Mouse (Mus musculus) forebrain, embryonic 12.5 days (tissue): ENCODE measurements around the gene Spag4. TPM values are rescaled to one million over a fixed set of nuclear protein-coding genes. Genes with fewer than 3 reads are reported as not detected.

Experiments used
- ATAC-seq: fragments of 200-750 bp; cut with Nextera tagmentation; 2 replicates; pipeline ENCODE4 v1.8.0; 2017; ENCODE audit warnings: moderate TSS enrichment; ENCODE audit not compliant: low FRiP score
- H3K27ac ChIP-seq: fragments of 300-500 bp; sonication (generic); 2 replicates; pipeline ENCODE4 v1.5.1; 2016; ENCODE audit warnings: mild to moderate bottlenecking
- H3K27me3 ChIP-seq: fragments of 300-500 bp; sonication (generic); 2 replicates; pipeline ENCODE4 v1.6.1; 2016; ENCODE audit warnings: mild to moderate bottlenecking
- H3K36me3 ChIP-seq: fragments of 300-500 bp; sonication (generic); replicated peaks from 2 replicates; pipeline ENCODE4 v1.6.1; 2016; ENCODE audit warnings: mild to moderate bottlenecking
- H3K4me1 ChIP-seq: fragments of 300-500 bp; sonication (generic); 2 replicates; pipeline ENCODE4 v1.6.1; 2016
- H3K4me2 ChIP-seq: fragments of 300-500 bp; sonication (generic); 2 replicates; pipeline ENCODE4 v1.6.1; 2016; ENCODE audit warnings: mild to moderate bottlenecking, moderate library complexity
- H3K4me3 ChIP-seq: fragments of 300-500 bp; sonication (generic); replicated peaks from 2 replicates; pipeline ENCODE4 v1.5.1; 2016; ENCODE audit warnings: mild to moderate bottlenecking
- H3K9ac ChIP-seq: fragments of 300-500 bp; sonication (generic); 2 replicates; pipeline ENCODE4 v1.6.1; 2016; ENCODE audit warnings: mild to moderate bottlenecking
- H3K9me3 ChIP-seq: fragments of 300-500 bp; sonication (generic); 2 replicates; pipeline ENCODE4 v1.6.1; 2016
- WGBS: fragments of 180-500 bp; shearing (Covaris S2); methylation state at CpG from one replicate; pipeline ENCODE4 v1.1.7; 2016; 5-methylcytosine and 5-hydroxymethylcytosine counted together
- polyA plus RNA-seq: library from polyadenylated mRNA; unstranded; fragments of >200 nt; fragmentation: Nextera tagmentation; extraction: Ambion mirVana; gene quantifications from 2 replicates; pipeline ENCODE4 v1.2.1, GENCODE M21; 2016

Spag4 gene
- polyA plus RNA-seq, 1 experiment from 2014 or later = 7.7 TPM

DNA sequence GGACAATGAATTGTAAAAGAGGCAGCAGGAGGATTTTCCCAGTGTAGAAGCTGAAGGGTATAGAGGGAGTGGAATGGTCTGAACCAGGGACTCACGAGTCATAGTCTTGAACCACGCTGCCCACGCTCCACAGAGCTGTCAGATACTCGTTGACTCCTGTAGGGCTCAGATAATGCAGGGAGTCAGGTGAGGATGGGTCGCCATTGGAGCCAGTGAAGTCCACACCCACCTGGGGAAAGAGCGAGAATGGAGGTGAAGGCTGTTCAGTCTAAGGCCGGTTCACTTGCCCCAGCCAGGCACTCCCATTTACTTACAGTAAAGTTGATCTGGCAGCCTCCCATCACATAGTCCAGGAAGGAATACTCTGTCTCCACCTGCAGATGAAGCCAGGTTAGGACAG is 12.5 kb downstream of the Spag4 start:
- WGBS = 91% methylated on average over 7 of the region's 7 CpGs
- Histone ChIP-seq H3K9ac (no peak overlapping the region), H3K4me2 (no peak overlapping the region), H3K36me3 (peaks cover 69% of the 10 kb centered on the region), H3K9me3 (no peaks in the 10 kb centered on the region), H3K4me1 (peaks cover 11% of the 10 kb centered on the region; the same call in 1 of the 2 replicates), H3K4me3 (no peak overlapping the region), H3K27me3 (no peaks in the 10 kb centered on the region), H3K27ac (no peak overlapping the region)
- ATAC-seq = no peak

DNA sequence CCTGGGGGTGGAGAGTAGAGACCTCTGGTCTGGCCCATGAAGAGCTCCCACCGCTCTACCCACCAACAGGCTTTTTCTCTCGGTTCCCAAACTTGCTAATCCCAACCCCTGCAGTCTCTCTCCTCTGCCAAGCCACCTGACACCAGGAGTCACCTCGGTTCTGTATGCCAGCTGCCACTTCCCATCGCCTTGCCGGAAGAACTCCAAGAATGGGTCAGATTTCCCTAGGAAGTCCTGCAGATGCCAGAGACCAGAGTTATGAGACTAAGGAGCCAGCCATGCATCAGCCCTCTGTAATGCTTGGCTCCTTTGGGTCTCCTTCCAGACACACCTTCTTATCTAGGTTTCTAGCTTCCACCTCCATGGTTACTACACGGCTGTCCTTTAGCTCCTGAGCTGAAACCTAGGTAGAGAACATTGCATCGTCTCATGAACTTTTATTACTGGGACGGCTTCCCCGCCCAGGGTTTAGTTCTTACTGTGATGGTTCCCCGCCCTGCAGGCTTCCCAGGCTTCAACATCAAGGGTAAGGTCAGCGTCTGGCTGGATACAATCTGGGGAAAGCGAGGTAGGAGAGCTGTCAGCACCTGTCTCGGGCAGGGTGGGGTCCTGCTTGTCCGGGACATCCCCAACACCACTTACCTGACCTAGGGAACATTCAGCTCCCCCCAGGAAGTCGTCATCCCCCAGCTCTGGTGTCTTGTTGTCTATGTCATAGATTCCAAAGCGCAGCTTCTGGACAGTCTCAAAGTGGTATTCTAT is 13.6 kb downstream of the Spag4 start:
- H3K9me3 ChIP-seq = no peaks in the 10 kb centered on the region
- peaks cover 11% of the 10 kb centered on the region; the same call in 1 of the 2 replicates for H3K4me1 ChIP-seq
- no peaks in the 10 kb centered on the region for H3K27me3 ChIP-seq
- WGBS = 93% methylated on average over 16 of the region's 16 CpGs
- H3K4me2 ChIP-seq = no peak overlapping the region
- H3K4me3 ChIP-seq = no peak overlapping the region
- H3K36me3 ChIP-seq = peaks cover 58% of the 10 kb centered on the region
- no peak overlapping the region for H3K27ac ChIP-seq
- ATAC-seq = no peak
- H3K9ac ChIP-seq = no peak overlapping the region

DNA sequence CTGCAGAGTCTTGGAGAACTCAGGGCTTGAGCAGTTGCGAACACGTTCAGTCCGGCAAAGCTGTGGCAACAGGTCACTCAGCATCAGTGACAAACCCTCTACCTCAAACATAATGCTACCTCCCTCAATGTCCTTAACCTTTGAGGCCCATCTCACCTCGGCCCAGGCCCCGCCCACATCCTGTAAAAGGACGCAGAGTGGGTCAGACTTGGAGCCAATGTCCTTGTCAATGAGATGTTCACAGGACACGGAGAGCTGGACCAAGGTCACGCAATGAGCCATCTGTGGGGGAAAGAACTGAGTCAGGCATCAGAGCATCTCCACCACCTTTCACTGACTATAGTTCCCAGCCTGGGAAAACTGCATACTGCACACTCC is 14.2 kb downstream of the Spag4 start:
- Histone ChIP-seq H3K4me1 (peaks cover 11% of the 10 kb centered on the region; the same call in 1 of the 2 replicates), H3K9ac (no peak overlapping the region), H3K27me3 (no peaks in the 10 kb centered on the region), H3K9me3 (no peaks in the 10 kb centered on the region), H3K4me2 (no peak overlapping the region), H3K27ac (no peak overlapping the region), H3K36me3 (peaks cover 52% of the 10 kb centered on the region), H3K4me3 (no peak overlapping the region)
- no peak for ATAC-seq
- WGBS = 94% methylated on average over 8 of the region's 8 CpGs

DNA sequence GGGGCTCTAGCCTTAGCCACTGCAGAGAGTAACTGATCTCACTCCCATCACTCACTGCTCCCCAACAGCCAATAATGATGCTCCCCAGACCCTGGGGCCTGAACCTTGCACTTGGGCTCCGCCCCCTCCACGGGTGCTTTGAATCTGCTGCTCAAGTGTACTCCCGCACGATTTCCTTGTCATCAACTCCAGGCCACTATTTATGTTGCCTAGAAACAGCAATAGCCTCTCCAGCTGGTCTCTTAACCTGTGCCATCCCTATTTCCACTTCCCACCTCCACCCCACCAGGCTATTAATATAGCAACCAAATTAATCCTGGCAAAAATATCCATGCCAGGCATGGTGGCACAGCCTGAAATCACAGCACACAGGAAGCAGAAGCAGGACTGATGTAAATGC is 14.7 kb downstream of the Spag4 start:
- no peak overlapping the region for H3K4me3 ChIP-seq
- peaks cover 11% of the 10 kb centered on the region; the same call in 1 of the 2 replicates for H3K4me1 ChIP-seq
- H3K9ac ChIP-seq = no peak overlapping the region
- no peaks in the 10 kb centered on the region for H3K9me3 ChIP-seq
- H3K27me3 ChIP-seq = no peaks in the 10 kb centered on the region
- peaks cover 47% of the 10 kb centered on the region for H3K36me3 ChIP-seq
- no peak overlapping the region for H3K4me2 ChIP-seq
- no peak for ATAC-seq
- H3K27ac ChIP-seq = peak overlapping the region; percentile 36; the same call in 1 of the 2 replicates
- 59% methylated on average over 4 of the region's 4 CpGs for WGBS

DNA sequence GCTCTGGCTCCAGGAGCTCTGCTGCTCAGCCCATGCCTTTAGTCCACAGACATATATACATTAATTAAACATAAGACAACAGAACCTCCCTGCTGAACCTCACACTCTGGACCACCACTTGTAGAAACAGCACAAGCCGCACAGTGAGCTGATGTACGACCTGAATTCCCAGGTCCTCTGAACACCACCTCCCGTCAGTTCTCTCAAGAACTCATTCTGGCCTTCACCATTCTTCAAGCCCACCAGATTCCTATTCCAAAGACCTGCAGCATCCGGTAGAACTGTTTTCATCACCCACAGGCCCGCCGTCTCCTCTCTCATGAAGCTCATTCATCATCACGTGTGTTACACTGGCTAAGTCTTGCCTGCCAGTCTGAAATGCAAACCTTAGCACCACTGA is 15.4 kb downstream of the Spag4 start:
- H3K36me3 ChIP-seq = peaks cover 40% of the 10 kb centered on the region
- ATAC-seq = no peak
- 89% methylated on average over 7 of the region's 7 CpGs for WGBS

DNA sequence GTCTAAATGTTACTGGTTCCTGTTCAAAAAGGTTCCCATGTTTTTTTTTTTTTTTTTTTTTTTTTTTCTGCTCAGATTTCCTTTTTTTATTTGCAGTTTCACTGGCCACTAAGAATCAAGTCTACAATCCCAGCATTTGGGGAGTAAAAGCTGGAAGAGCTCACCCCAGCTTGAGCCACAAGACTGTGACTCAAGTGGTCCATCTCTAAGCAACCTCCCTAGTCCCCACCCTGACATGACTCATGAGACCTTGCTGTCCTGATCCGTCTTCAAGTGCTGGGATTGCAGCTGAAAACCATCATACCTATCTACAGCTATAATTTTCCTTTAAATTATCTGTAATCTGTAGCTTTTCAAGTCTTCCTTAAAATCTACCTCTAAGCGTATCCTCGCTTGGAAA is 19.6 kb downstream of the Spag4 start:
- H3K4me3 ChIP-seq = no peak overlapping the region
- no peak for ATAC-seq
- peaks cover 13% of the 10 kb centered on the region for H3K4me1 ChIP-seq
- no peak overlapping the region for H3K9ac ChIP-seq
- no peak overlapping the region for H3K4me2 ChIP-seq
- H3K27ac ChIP-seq = no peak overlapping the region
- no peaks in the 10 kb centered on the region for H3K9me3 ChIP-seq
- H3K27me3 ChIP-seq = no peaks in the 10 kb centered on the region
- 88% methylated on average over 3 of the region's 3 CpGs for WGBS
- H3K36me3 ChIP-seq = peaks cover 6% of the 10 kb centered on the region; the same call in 1 of the 2 replicates

More for the DNA sequence above, 15.4 kb downstream of the Spag4 start:
- Histone ChIP-seq H3K4me3 (no peak overlapping the region), H3K4me2 (no peak overlapping the region), H3K27ac (no peak overlapping the region), H3K4me1 (peaks cover 11% of the 10 kb centered on the region; the same call in 1 of the 2 replicates), H3K27me3 (no peaks in the 10 kb centered on the region), H3K9me3 (no peaks in the 10 kb centered on the region), H3K9ac (no peak overlapping the region)

DNA sequence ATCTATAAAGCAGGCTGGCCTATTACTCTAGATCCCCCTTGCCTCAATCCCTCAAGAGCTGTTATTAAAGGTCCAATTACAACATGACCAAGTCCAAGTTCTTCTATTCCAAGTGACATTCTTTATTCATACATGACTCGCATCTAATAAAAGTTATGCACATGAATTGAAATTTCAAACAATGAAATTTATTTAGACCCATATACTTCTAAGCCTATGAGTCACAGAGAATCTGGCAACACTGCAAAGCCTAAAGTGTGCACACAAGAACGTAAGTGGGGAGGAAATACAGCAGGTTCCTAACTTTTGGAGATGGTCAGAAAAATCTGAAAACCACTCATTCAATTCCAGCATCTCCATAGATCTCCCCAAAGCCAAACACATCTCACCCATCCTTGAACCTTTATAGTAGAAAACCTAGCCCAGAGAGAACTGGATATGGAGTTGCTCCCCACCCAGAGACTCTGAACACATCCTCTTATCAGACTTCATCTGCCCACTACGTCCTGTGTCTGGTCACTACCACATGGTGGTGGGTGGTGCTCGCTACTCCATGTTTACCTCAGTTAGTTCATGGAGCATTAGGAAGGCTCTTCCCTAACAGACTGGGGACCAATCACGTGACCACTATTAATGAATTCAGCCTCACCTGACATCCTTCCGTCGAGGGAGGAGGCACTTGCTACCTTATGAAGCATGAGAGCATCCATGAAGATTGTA is 22.6 kb downstream of the Spag4 start:
- peaks cover 32% of the 10 kb centered on the region for H3K4me1 ChIP-seq
- no peaks in the 10 kb centered on the region for H3K27me3 ChIP-seq
- ATAC-seq = no peak
- H3K9ac ChIP-seq = no peak overlapping the region
- no peak overlapping the region for H3K4me2 ChIP-seq
- no peak overlapping the region for H3K27ac ChIP-seq
- peaks cover 11% of the 10 kb centered on the region; the same call in 1 of the 2 replicates for H3K36me3 ChIP-seq
- WGBS = 89% methylated on average over 7 of the region's 7 CpGs
- no peaks in the 10 kb centered on the region for H3K9me3 ChIP-seq
- no peak overlapping the region for H3K4me3 ChIP-seq

DNA sequence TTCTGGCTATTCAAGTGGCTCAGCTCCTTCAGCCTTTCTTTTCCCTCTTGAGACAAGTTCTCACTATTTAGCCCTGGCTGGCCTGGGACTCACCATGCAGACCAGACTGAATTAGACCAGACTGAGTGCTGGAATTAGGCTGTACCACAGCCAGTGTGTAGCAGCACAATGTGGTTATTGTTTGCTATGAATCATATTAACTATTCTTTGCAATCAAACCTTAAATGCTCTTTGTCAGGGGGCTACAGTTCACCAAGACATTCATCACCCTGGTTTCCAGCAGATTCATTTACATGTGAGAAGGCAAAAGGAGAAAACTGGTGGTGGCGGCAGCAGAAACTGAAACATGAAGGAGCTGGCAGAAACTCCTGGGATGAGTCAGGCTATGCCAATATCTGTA is 24.8 kb downstream of the Spag4 start:
- peaks cover 11% of the 10 kb centered on the region; the same call in 1 of the 2 replicates for H3K36me3 ChIP-seq
- H3K4me2 ChIP-seq = no peak overlapping the region
- ATAC-seq = peak; percentile 44
- H3K27me3 ChIP-seq = no peaks in the 10 kb centered on the region
- H3K9me3 ChIP-seq = no peaks in the 10 kb centered on the region
- H3K4me1 ChIP-seq = peaks cover 32% of the 10 kb centered on the region
- no peak overlapping the region for H3K4me3 ChIP-seq
- no peak overlapping the region for H3K9ac ChIP-seq
- peak overlapping the region; percentile 36 for H3K27ac ChIP-seq
- 32% methylated on average over 1 of the region's 1 CpGs for WGBS

DNA sequence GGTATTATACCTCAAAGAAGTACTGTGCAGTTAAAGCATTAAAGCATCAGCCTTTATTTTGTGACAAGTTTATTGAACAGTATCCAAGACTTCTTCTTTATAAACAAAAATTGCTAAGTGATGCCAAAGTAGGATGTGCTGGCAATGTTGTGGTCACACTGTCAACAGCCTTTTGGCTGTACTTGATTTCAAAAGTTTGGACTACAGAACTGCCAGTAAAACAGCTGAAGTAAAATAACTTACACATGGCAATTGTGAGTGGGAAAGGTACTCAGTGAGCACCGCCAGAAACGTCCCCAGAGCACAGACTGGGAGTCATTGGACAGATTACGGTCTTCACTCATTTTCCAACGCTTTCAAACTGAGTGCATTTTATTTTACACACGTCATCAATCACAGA is 27.0 kb downstream of the Spag4 start:
- Histone ChIP-seq H3K4me1 (peaks cover 32% of the 10 kb centered on the region), H3K4me2 (no peak overlapping the region), H3K27ac (no peak overlapping the region), H3K9ac (no peak overlapping the region), H3K27me3 (no peaks in the 10 kb centered on the region), H3K36me3 (peaks cover 31% of the 10 kb centered on the region), H3K9me3 (no peaks in the 10 kb centered on the region), H3K4me3 (no peak overlapping the region)
- WGBS = 89% methylated on average over 5 of the region's 5 CpGs
- no peak for ATAC-seq

DNA sequence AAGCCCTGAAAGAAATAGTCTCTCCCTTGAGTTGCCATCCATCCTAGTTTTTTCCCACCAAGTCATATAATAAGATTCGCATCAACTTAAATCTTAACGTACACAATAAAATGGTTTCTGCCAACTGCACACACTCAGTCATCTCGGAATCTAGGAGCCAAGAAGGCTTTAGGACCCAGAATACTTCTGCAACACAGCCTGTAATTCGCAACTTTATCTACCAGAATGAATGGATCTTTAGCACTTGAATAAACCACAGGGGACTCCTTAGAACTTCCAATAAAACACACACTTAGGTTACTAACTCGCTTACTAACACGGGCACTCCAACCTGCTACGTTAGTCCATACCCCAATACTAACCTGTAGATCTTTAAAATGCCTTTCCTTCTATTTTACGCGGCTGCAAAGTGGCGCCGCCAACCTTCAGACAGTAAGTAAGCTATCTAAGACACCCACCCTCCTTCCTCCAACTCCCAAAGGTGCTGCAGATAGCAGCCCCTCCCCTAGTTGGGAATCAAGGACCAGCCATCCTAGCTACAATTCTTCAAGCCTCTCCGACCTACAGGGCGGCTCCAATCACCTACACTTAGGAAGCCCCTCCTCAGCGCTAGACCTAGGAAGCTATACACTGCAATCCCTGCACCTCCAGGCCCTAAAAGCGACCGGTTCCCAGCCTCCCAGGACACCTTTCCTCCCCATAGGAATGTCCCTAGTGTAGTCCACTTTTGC is 45.8 kb downstream of the Spag4 start:
- peak; percentile 75 for ATAC-seq
- Histone ChIP-seq H3K27me3 (no peaks in the 10 kb centered on the region), H3K27ac (peak overlapping the region; percentile 93), H3K9ac (peak overlapping the region; percentile 97), H3K36me3 (peaks cover 4% of the 10 kb centered on the region), H3K4me3 (peak overlapping the region; percentile 95), H3K4me1 (peaks cover 16% of the 10 kb centered on the region), H3K4me2 (peak overlapping the region; percentile 63), H3K9me3 (no peaks in the 10 kb centered on the region)
- 1% methylated on average over 16 of the region's 16 CpGs for WGBS

DNA sequence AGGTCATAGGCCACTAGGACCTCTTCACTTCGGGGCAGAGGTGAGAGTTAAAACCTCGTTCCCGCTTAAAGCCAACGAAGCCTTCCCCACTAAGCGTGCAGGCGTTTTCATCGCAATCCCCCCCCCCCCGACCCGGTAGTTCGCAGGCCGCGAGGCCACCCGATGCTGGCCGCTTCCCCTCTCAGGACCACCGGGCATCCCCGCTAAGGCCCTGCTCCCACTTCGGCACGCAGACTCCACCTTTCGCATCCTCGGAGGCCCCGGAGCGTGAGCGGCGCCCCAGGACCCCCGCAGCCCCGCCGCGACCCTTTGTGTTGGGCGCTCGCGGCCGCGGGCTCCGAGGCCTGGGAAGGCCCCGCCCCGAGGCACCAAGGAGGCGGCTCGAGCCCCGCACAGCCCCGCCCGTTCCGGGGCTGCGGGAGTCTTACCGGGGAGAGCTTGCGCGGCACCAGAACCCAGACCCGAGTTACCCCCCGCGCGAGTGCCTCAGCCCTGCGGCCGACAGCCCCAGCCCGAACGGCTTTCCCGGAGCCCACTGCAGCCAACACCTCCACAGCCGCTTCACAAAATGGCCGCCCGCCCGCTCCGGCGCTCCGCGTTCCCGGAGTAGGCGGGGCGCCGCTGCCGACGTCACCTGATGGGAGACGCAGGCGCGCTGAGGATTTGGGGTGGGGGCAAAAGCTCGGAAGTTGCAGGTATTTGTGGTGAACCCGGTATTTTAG is 46.5 kb downstream of the Spag4 start, which contains the start of the genes Cpne1 and Rbm12:
Cpne1 (minus strand) TSS at position 608 of the 722 bp plus-strand sequence.
Rbm12 (minus strand) TSS at position 621 of the 722 bp plus-strand sequence.
- H3K4me3 ChIP-seq = peak within 1 kb of the TSS; percentile 95
- H3K4me1 ChIP-seq = peaks cover 16% of the 10 kb centered on the region
- H3K27ac ChIP-seq = peak within 1 kb of the TSS; percentile 93
- peak within 1 kb of the TSS; percentile 63 for H3K4me2 ChIP-seq
- ATAC-seq = peak; percentile 97
- 1% methylated on average over 72 of the region's 74 CpGs for WGBS
- H3K36me3 ChIP-seq = no peaks in the 10 kb centered on the region
- no peaks in the 10 kb centered on the region for H3K27me3 ChIP-seq
- H3K9ac ChIP-seq = peak within 1 kb of the TSS; percentile 97
- H3K9me3 ChIP-seq = no peaks in the 10 kb centered on the region
